Mouse (Mus musculus): ENCODE measurements at regions not wholly inside any gene's neighbourhood (a gene's known extent, or its start where the extent isn't known, plus 50 kb on each side); places are given as distances from the start of the nearest gene placed in this dataset.

DNA sequence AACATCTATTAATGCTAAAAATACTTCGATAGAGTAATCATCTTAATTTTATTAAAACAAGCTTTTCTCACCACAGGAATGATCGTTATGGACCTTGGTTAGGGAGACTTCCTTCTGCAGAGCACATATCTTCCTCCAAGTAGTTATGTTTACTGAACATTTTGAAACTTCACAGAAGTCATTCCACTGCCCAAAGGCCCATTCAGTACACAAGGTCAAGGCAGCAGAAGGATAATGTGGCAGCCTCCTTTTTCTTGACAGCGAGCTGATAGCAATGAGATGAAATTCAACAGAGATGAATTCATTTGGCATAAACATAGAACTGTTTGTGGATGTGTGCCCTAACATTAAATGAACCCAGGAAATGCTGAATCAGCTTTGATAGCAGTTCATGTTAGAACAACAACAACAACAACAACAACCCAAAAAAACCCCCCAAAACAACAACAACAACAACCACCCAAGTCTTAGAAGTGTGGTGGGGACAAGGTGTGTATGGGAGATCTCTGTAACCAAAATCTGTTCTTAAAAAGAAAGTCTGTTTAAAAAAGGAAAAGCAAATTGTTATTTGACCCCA, 56.6 kb upstream of the Raph1 start:
- peaks cover 2% of the 10 kb centered on the region; the same call in 1 of the 2 replicates for H3K4me1 ChIP-seq (replicated peaks; ENCODE audit: control insufficient read depth, insufficient read depth, low read length)
- H3K27ac ChIP-seq (ENCODE audit: low read length): no peak overlapping the region
- no peaks in the 10 kb centered on the region for H3K27me3 ChIP-seq (ENCODE audit: control insufficient read depth, insufficient read depth, low read depth, low read length)
- no peak overlapping the region for H3K4me2 ChIP-seq (ENCODE audit: low read depth, low read length)
- ATAC-seq (ENCODE audit: low read depth): no peak
- H3K36me3 ChIP-seq (ENCODE audit: control insufficient read depth, insufficient read depth, low read length): no peaks in the 10 kb centered on the region
- WGBS: 67% methylated on average over 3 of the region's 3 CpGs
- H3K9me3 ChIP-seq (ENCODE audit: control insufficient read depth, low read length): no peaks in the 10 kb centered on the region
- no peak overlapping the region for H3K9ac ChIP-seq (ENCODE audit: low read length)
- no peak overlapping the region for H3K4me3 ChIP-seq (ENCODE audit: low read length)

DNA sequence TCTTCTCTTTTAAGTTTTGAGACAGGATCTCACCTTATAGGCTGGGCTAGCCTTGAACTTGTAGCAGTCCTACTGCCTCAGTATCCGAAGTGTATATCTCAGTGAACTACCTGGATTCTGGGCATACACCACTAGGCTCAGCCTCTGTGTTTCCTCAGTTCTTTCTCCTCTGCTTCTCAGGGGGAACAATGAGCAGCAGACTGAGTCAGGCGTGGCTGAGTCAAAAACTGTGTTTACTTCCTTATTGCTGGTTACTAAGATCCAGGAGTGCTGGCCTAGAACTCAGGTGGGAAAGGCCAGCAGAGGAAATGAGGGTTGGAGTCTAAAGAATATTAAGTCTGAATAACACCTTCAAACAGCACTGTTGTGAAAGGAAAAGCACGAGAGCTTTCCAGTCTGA, 54.9 kb upstream of the Raph1 start:
- no peak overlapping the region for H3K27ac ChIP-seq (ENCODE audit: low read length)
- 69% methylated on average over 3 of the region's 3 CpGs for WGBS
- ATAC-seq (ENCODE audit: low read depth): no peak
- no peak overlapping the region for H3K9ac ChIP-seq (ENCODE audit: low read length)
- no peaks in the 10 kb centered on the region for H3K4me1 ChIP-seq (replicated peaks; ENCODE audit: control insufficient read depth, insufficient read depth, low read length)
- no peak overlapping the region for H3K4me2 ChIP-seq (ENCODE audit: low read depth, low read length)
- H3K9me3 ChIP-seq (ENCODE audit: control insufficient read depth, low read length): no peaks in the 10 kb centered on the region
- H3K36me3 ChIP-seq (ENCODE audit: control insufficient read depth, insufficient read depth, low read length): no peaks in the 10 kb centered on the region
- H3K4me3 ChIP-seq (ENCODE audit: low read length): no peak overlapping the region
- no peaks in the 10 kb centered on the region for H3K27me3 ChIP-seq (ENCODE audit: control insufficient read depth, insufficient read depth, low read depth, low read length)

DNA sequence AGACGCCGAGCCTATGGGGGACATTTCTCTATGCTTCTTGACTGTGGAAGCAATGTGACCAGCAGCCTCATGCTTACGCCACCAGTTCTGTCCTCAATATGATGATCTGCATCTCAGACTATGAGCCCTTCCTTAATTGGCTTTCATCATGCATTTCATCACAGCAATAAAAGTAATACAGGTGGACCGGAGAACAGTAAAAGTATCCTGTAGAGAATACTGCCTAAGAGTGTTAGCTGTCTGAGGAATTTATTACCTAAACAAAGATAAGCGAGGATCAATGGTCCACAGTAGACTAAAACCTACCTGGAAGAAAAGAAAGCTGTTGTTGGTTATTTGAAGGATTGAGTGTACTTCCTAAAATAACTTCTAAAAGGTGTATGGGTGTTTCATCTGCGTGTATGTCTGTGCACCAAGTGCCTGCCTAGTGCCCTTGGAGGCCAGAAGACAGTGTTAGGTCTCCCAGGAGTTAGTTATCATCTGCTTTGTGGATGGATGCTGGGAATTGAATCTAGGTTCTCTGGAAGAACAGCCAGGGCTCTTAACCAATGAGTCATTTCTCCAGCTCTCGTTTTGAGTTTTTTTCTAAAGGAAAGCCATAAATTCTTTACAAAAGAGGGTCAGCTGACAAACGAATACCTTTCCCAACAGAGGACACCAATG, 54.3 kb upstream of the Raph1 start:
- no peaks in the 10 kb centered on the region for H3K4me1 ChIP-seq (replicated peaks; ENCODE audit: control insufficient read depth, insufficient read depth, low read length)
- no peaks in the 10 kb centered on the region for H3K9me3 ChIP-seq (ENCODE audit: control insufficient read depth, low read length)
- no peak overlapping the region for H3K4me2 ChIP-seq (ENCODE audit: low read depth, low read length)
- no peak for ATAC-seq (ENCODE audit: low read depth)
- no peaks in the 10 kb centered on the region for H3K36me3 ChIP-seq (ENCODE audit: control insufficient read depth, insufficient read depth, low read length)
- no peak overlapping the region for H3K27ac ChIP-seq (ENCODE audit: low read length)
- no peaks in the 10 kb centered on the region for H3K27me3 ChIP-seq (ENCODE audit: control insufficient read depth, insufficient read depth, low read depth, low read length)
- 83% methylated on average over 8 of the region's 8 CpGs for WGBS
- no peak overlapping the region for H3K4me3 ChIP-seq (ENCODE audit: low read length)
- no peak overlapping the region for H3K9ac ChIP-seq (ENCODE audit: low read length)

DNA sequence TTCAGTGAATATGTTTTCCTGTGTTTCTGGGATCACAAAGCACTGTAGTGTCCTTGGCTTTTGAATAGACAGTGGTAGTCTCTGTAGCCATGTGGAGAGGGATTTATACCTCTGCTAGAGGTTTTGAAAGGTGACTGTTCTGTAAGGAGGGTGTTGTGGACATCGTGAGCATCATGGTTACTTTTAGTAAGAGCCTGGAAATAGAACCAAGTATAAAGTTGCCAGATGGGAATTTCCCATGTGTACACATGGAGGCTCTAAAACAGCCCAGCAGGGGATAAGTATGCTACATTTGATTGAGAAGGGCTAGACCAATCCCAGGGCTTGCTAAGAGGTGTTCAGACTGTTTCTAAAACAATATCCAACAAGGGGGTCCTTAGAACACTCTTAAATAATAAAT, 51.5 kb upstream of the Raph1 start:
- H3K27ac ChIP-seq (ENCODE audit: low read length): no peak overlapping the region
- no peaks in the 10 kb centered on the region for H3K9me3 ChIP-seq (ENCODE audit: control insufficient read depth, low read length)
- H3K4me3 ChIP-seq (ENCODE audit: low read length): no peak overlapping the region
- H3K27me3 ChIP-seq (ENCODE audit: control insufficient read depth, insufficient read depth, low read depth, low read length): no peaks in the 10 kb centered on the region
- no peak overlapping the region for H3K9ac ChIP-seq (ENCODE audit: low read length)
- no peak for ATAC-seq (ENCODE audit: low read depth)
- 79% methylated on average over 1 of the region's 1 CpGs for WGBS
- no peaks in the 10 kb centered on the region for H3K4me1 ChIP-seq (replicated peaks; ENCODE audit: control insufficient read depth, insufficient read depth, low read length)
- no peak overlapping the region for H3K4me2 ChIP-seq (ENCODE audit: low read depth, low read length)
- no peaks in the 10 kb centered on the region for H3K36me3 ChIP-seq (ENCODE audit: control insufficient read depth, insufficient read depth, low read length)

GRCm38 (mm10) chr1:60616916-60617315, 50.0 kb upstream of the Raph1 start:
- Histone ChIP-seq H3K36me3 (ENCODE audit: control insufficient read depth, insufficient read depth, low read length) (no peaks in the 10 kb centered on the region), H3K9me3 (ENCODE audit: control insufficient read depth, low read length) (no peaks in the 10 kb centered on the region), H3K27me3 (ENCODE audit: control insufficient read depth, insufficient read depth, low read depth, low read length) (no peaks in the 10 kb centered on the region), H3K4me3 (ENCODE audit: low read length) (no peak overlapping the region), H3K27ac (ENCODE audit: low read length) (no peak overlapping the region), H3K4me1 (replicated peaks; ENCODE audit: control insufficient read depth, insufficient read depth, low read length) (no peaks in the 10 kb centered on the region), H3K9ac (ENCODE audit: low read length) (no peak overlapping the region), H3K4me2 (ENCODE audit: low read depth, low read length) (no peak overlapping the region)
- WGBS: 57% methylated on average over 2 of the region's 2 CpGs
- no peak for ATAC-seq (ENCODE audit: low read depth)
